Mouse (Mus musculus) G1E (cell line): ENCODE data around the gene Tom1l2. TPM values are rescaled to one million over a fixed set of nuclear protein-coding genes. Genes with fewer than 3 reads are reported as not detected.

Experiments
- ATAC-seq: 2 replicates; pipeline ENCODE4 v1.8.0; 2016; ENCODE audit warnings: mild to moderate bottlenecking; ENCODE audit not compliant: insufficient number of reproducible peaks, poor library complexity, low FRiP score, severe bottlenecking; ENCODE audit errors: extremely low read depth
- DNase-seq: peaks from one replicate; pipeline ENCODE4 v3.0.0; 2012; ENCODE audit warnings: low spot score
- H3K27me3 ChIP-seq: 2 replicates; pipeline ENCODE4 v1.6.1; 2012; ENCODE audit warnings: mild to moderate bottlenecking, low read length, inconsistent platforms; ENCODE audit not compliant: insufficient read depth
- H3K36me3 ChIP-seq: replicated peaks from 2 replicates; pipeline ENCODE3; 2012; ENCODE audit warnings: mild to moderate bottlenecking, inconsistent platforms
- H3K4me1 ChIP-seq: 2 replicates; pipeline ENCODE4 v1.6.1; 2012; ENCODE audit warnings: low read depth, low read length, inconsistent platforms, mixed read lengths; ENCODE audit not compliant: insufficient read depth
- H3K4me3 ChIP-seq: 2 replicates; pipeline ENCODE4 v1.5.1; 2012; ENCODE audit warnings: low read depth, mild to moderate bottlenecking, inconsistent platforms, low read length, moderate library complexity, mixed read lengths
- H3K9me3 ChIP-seq: replicated peaks from 2 replicates; pipeline ENCODE4 v1.6.1; 2012; ENCODE audit warnings: inconsistent platforms
- CTCF ChIP-seq: IDR thresholded peaks from 2 replicates; pipeline ENCODE4 v1.5.1; 2012; ENCODE audit warnings: low read depth, low read length, inconsistent platforms, mixed read lengths
- GATA1 ChIP-seq: IDR thresholded peaks from 2 replicates; pipeline ENCODE4 v1.6.1; 2012; ENCODE audit warnings: borderline replicate concordance, low read length, inconsistent platforms, mixed read lengths
- GATA2 ChIP-seq: IDR thresholded peaks from 2 replicates; pipeline ENCODE4 v1.6.1; 2012; ENCODE audit warnings: low read depth, low read length, inconsistent platforms, borderline replicate concordance
- POLR2AphosphoS5 ChIP-seq: IDR thresholded peaks from 2 replicates; pipeline ENCODE4 v1.6.1; 2012; ENCODE audit warnings: low read depth, low read length, inconsistent platforms; ENCODE audit not compliant: insufficient replicate concordance
- TAL1 ChIP-seq: conservative IDR thresholded peaks from 2 replicates; pipeline ENCODE4 v1.6.1; 2012; ENCODE audit warnings: low read depth, low read length, inconsistent platforms, mixed read lengths
- polyA plus RNA-seq: library from polyadenylated mRNA; stranded (reverse); fragments of >175 nt; gene quantifications from 2 replicates; pipeline ENCODE4 v1.2.3, GENCODE M21; 2012
- total RNA-seq, 2 experiments: library from RNA; stranded (forward) in 1 of 2; stranded (reverse) in 1 of 2; fragments of 200-1000 nt in 1 of 2; fragments of >200 nt in 1 of 2; fragmentation: Nextera tagmentation in 1 of 2; gene quantifications; 2 replicates each; pipeline ENCODE4 v1.2.3; 2014 to 2017

Gene Tom1l2
- total and polyA plus RNA-seq, 3 experiments: 7.8 to 24.8 (median 20.9) TPM

DNA sequence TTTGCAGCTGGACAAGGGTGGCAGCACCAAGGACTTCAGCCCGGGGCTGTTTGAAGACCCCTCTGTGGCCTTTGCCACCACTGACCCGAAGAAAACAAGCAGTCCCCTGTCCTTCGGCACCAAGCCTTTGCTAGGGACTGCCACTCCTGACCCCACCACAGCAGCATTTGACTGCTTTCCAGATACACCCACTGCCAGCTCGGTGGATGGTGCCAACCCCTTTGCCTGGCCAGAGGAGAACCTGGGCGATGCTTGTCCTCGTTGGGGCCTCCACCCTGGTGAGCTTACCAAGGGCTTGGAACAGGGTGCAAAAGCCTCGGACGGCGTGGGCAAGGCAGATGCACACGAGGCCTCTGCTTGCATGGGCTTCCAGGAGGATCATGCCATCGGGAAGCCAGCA, 165.6 kb downstream of the Tom1l2 start:
- Histone ChIP-seq H3K36me3 (peaks cover 100% of the 10 kb centered on the region), H3K4me3 (no peak overlapping the region), H3K27me3 (no peaks in the 10 kb centered on the region), H3K9me3 (no peaks in the 10 kb centered on the region), H3K4me1 (peaks cover 50% of the 10 kb centered on the region)
- no peak for DNase-seq
- TF ChIP-seq GATA1: no peak
- no peak for TF ChIP-seq POLR2AphosphoS5
- TF ChIP-seq TAL1: no peak
- no peak for TF ChIP-seq CTCF
- TF ChIP-seq GATA2: no peak
- no peak for ATAC-seq

- DNase-seq (peak; percentile 67), ATAC-seq (peak; percentile 34; the same call in 1 of the 2 replicates)
- TF ChIP-seq TAL1: no peak
- no peak for TF ChIP-seq GATA1
- TF ChIP-seq CTCF: no peak
- TF ChIP-seq POLR2AphosphoS5: no peak
- TF ChIP-seq GATA2: no peak
- Histone ChIP-seq H3K4me3 (peak overlapping the region; percentile 31; the same call in 1 of the 2 replicates), H3K9me3 (no peaks in the 10 kb centered on the region), H3K4me1 (peaks cover 52% of the 10 kb centered on the region), H3K36me3 (peaks cover 99% of the 10 kb centered on the region), H3K27me3 (no peaks in the 10 kb centered on the region)
These were observed 167.1 kb downstream of the Tom1l2 start for GRCm38 (mm10) chr11:60185396-60186231.

GRCm38 (mm10) chr11:60184346-60185325, 168.1 kb downstream of the Tom1l2 start:
- H3K4me1 ChIP-seq: peaks cover 54% of the 10 kb centered on the region
- H3K9me3 ChIP-seq: no peaks in the 10 kb centered on the region
- H3K36me3 ChIP-seq: peaks cover 99% of the 10 kb centered on the region
- H3K27me3 ChIP-seq: no peaks in the 10 kb centered on the region
- no peak for TF ChIP-seq POLR2AphosphoS5
- no peak for TF ChIP-seq GATA1
- DNase-seq (no peak), ATAC-seq (no peak)
- peak overlapping the region; percentile 31; the same call in 1 of the 2 replicates for H3K4me3 ChIP-seq

- H3K4me3 ChIP-seq: no peak overlapping the region
- peaks cover 96% of the 10 kb centered on the region for H3K36me3 ChIP-seq
- H3K9me3 ChIP-seq: no peaks in the 10 kb centered on the region
- DNase-seq: no peak
- H3K4me1 ChIP-seq: peaks cover 64% of the 10 kb centered on the region
- TF ChIP-seq GATA2: no peak
- no peak for TF ChIP-seq TAL1
- TF ChIP-seq POLR2AphosphoS5: no peak
- TF ChIP-seq CTCF: no peak
- TF ChIP-seq GATA1: no peak
- H3K27me3 ChIP-seq: no peaks in the 10 kb centered on the region
- no peak for ATAC-seq
These were observed 170.0 kb downstream of the Tom1l2 start for GRCm38 (mm10) chr11:60182741-60183140.

GRCm38 (mm10) chr11:60182116-60182670, 170.5 kb downstream of the Tom1l2 start:
- DNase-seq: no peak
- Histone ChIP-seq H3K36me3 (peaks cover 96% of the 10 kb centered on the region), H3K9me3 (no peaks in the 10 kb centered on the region), H3K4me3 (no peak overlapping the region), H3K4me1 (peaks cover 69% of the 10 kb centered on the region), H3K27me3 (no peaks in the 10 kb centered on the region)
- no peak for TF ChIP-seq POLR2AphosphoS5
- no peak for TF ChIP-seq GATA1
- TF ChIP-seq TAL1: no peak
- TF ChIP-seq GATA2: no peak
- TF ChIP-seq CTCF: no peak
- no peak for ATAC-seq

GRCm38 (mm10) chr11:60178506-60178905, 174.2 kb downstream of the Tom1l2 start:
- ATAC-seq: no peak
- Histone ChIP-seq H3K36me3 (peaks cover 78% of the 10 kb centered on the region), H3K9me3 (no peaks in the 10 kb centered on the region), H3K4me1 (peaks cover 72% of the 10 kb centered on the region), H3K4me3 (no peak overlapping the region), H3K27me3 (no peaks in the 10 kb centered on the region)
- no peak for TF ChIP-seq GATA1
- TF ChIP-seq TAL1: no peak
- no peak for DNase-seq
